Comparison of ENCODE assay signal across 16 mouse cellular contexts in the genomic region with DNA sequence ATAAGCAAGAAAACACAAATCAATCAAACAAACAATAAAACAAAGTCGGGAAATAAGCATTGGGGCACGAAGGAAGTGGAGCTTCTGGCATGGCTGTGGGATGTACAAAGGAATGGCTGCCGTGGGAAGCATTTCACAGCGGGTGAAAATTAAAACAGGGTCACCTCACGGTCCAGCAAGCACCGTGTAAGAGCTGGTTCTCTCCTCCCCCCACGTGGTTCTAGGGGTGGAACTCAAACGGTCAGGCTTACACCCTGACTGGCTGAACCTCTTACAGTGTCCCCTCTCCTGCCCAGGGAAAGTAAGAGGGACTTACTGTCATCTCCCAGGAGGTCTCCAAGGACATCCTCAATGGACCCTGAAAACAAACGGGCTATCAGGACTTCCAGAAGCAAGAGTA. TPM values are rescaled to one million over a fixed set of nuclear protein-coding genes. Genes with fewer than 3 reads are reported as not detected.
DNase-seq lines count a peak whose midpoint lies in the region; ATAC-seq and TF ChIP-seq lines count a peak whose summit lies in the region.
"Had no signal": no experiment of that assay in that cellular context is flagged by ENCODE, and none has a peak within 500 bp of the region (broad histone marks: within the 10 kb centered on the region; RNA-seq: fewer than 3 reads in every experiment).

No protein-coding gene starts in this region.

- H3K9me3 ChIP-seq in forebrain, embryonic 10.5 days = no peaks in the 10 kb centered on the region
- H3K9me3 ChIP-seq in forebrain, embryonic 11.5 days (ENCODE audit: control insufficient read depth, low read length) = no peaks in the 10 kb centered on the region
- no peaks in the 10 kb centered on the region for H3K9me3 ChIP-seq in stomach, embryonic 16.5 days (replicated peaks; ENCODE audit: control insufficient read depth, low read length)
- H3K9me3 ChIP-seq in stomach, postnatal 0 days (ENCODE audit: control insufficient read depth, low read length) = no peaks in the 10 kb centered on the region
- H3K9me3 ChIP-seq: embryonic facial prominence, embryonic 13.5 days; heart, embryonic 12.5 days; limb, embryonic 13.5 days; stomach, embryonic 15.5 days had no signal

- peak overlapping the region; percentile 66 for H3K27ac ChIP-seq in forebrain, embryonic 10.5 days
- no peak overlapping the region for H3K27ac ChIP-seq in forebrain, embryonic 11.5 days (ENCODE audit: low read depth, low read length)
- 0 out of 2 replicates have a peak overlapping the region, but pooled peaks have one; percentile 86 for H3K27ac ChIP-seq in stomach, embryonic 16.5 days (ENCODE audit: low read length)
- H3K27ac ChIP-seq in stomach, postnatal 0 days (replicated peaks) = no peak overlapping the region
- H3K27ac ChIP-seq in cerebellum, adult 2 months (ENCODE audit: insufficient read depth, low read length) = no peak overlapping the region
- H3K27ac ChIP-seq: limb, embryonic 13.5 days had no signal

- no peak overlapping the region for H3K4me2 ChIP-seq in forebrain, embryonic 11.5 days (ENCODE audit: low read depth, low read length, severe bottlenecking)
- no peak overlapping the region for H3K4me2 ChIP-seq in stomach, embryonic 16.5 days (ENCODE audit: low read depth, low read length)
- H3K4me2 ChIP-seq in stomach, postnatal 0 days (replicated peaks; ENCODE audit: low read depth) = no peak overlapping the region
- H3K4me2 ChIP-seq: embryonic facial prominence, embryonic 13.5 days; heart, embryonic 12.5 days; limb, embryonic 13.5 days; stomach, embryonic 15.5 days had no signal

- no peak for TF ChIP-seq CTCF in stomach, postnatal 0 days (IDR thresholded peaks at IDR 0.05; ENCODE audit: low read depth)
- no peak for TF ChIP-seq CTCF in cerebellum, adult 2 months (IDR thresholded peaks at IDR 0.05; ENCODE audit: borderline replicate concordance, insufficient read depth, low read depth, low read length)

- no peak for TF ChIP-seq EP300 in stomach, postnatal 0 days (optimal IDR thresholded peaks at IDR 0.05)

- no peak; the same call in 1 of the 2 replicates for ATAC-seq in forebrain, embryonic 11.5 days (replicated peaks; ENCODE audit: low FRiP score)
- no peak for ATAC-seq in stomach, embryonic 16.5 days (ENCODE audit: insufficient read depth, low FRiP score)
- no peak for ATAC-seq in stomach, postnatal 0 days (ENCODE audit: low FRiP score, low TSS enrichment)

- no peak overlapping the region for H3K4me3 ChIP-seq in forebrain, embryonic 10.5 days
- H3K4me3 ChIP-seq in forebrain, embryonic 11.5 days (ENCODE audit: low read depth, low read length) = no peak overlapping the region
- H3K4me3 ChIP-seq in stomach, embryonic 16.5 days (replicated peaks; ENCODE audit: low read length) = no peak overlapping the region
- no peak overlapping the region for H3K4me3 ChIP-seq in stomach, postnatal 0 days (ENCODE audit: low read depth, low read length)
- no peak overlapping the region for H3K4me3 ChIP-seq in cerebellum, adult 2 months (replicated peaks; ENCODE audit: insufficient read depth, low read depth, low read length)
- H3K4me3 ChIP-seq: embryonic facial prominence, embryonic 13.5 days; heart, embryonic 12.5 days; left cerebral cortex, adult 2 months; limb, embryonic 13.5 days; stomach, embryonic 15.5 days had no signal

- no peak for DNase-seq in forebrain, embryonic 10.5 days (ENCODE audit: extremely low spot score, low spot score)
- no peak for DNase-seq in forebrain, embryonic 11.5 days (ENCODE audit: low spot score)
- DNase-seq in stomach, postnatal 0 days (ENCODE audit: low spot score) = no peak
- peak; percentile 53 for DNase-seq in kidney, postnatal 10 days
- DNase-seq in cerebellum, adult 2 months = no peak
- DNase-seq in thymus, postnatal 14 days = no peak
- no peak for DNase-seq in testis, postnatal 14 days (ENCODE audit: low spot score)
- DNase-seq: adrenal gland, postnatal 10 days; cerebellum, postnatal 14 days; lung, postnatal 36 days had no signal

- 45% methylated on average over 9 of the region's 9 CpGs for WGBS in forebrain, embryonic 10.5 days
- 29% methylated on average over 9 of the region's 9 CpGs for WGBS in forebrain, embryonic 11.5 days
- WGBS in stomach, embryonic 16.5 days = 51% methylated on average over 9 of the region's 9 CpGs
- WGBS in stomach, postnatal 0 days = 45% methylated on average over 9 of the region's 9 CpGs
- 10% methylated on average over 9 of the region's 9 CpGs for WGBS in cerebellum, adult 2 months

- H3K36me3 ChIP-seq in forebrain, embryonic 10.5 days (replicated peaks) = peaks cover 80% of the 10 kb centered on the region
- H3K36me3 ChIP-seq in forebrain, embryonic 11.5 days (ENCODE audit: control insufficient read depth, insufficient read depth, low read length) = peaks cover 3% of the 10 kb centered on the region; the same call in 1 of the 2 replicates
- H3K36me3 ChIP-seq in stomach, embryonic 16.5 days (ENCODE audit: control insufficient read depth, insufficient read depth, low read length) = no peaks in the 10 kb centered on the region
- H3K36me3 ChIP-seq in stomach, postnatal 0 days (ENCODE audit: control insufficient read depth, insufficient read depth, low read length) = no peaks in the 10 kb centered on the region

- no peak overlapping the region for H3K9ac ChIP-seq in forebrain, embryonic 11.5 days (ENCODE audit: low read length)
- H3K9ac ChIP-seq in stomach, embryonic 16.5 days (ENCODE audit: low read length) = no peak overlapping the region
- no peak overlapping the region; the same call in 1 of the 2 replicates for H3K9ac ChIP-seq in stomach, postnatal 0 days (ENCODE audit: low read length)
- H3K9ac ChIP-seq: embryonic facial prominence, embryonic 13.5 days; heart, embryonic 12.5 days; limb, embryonic 13.5 days; stomach, embryonic 15.5 days had no signal

- peaks cover 47% of the 10 kb centered on the region for H3K4me1 ChIP-seq in forebrain, embryonic 10.5 days
- peaks cover 10% of the 10 kb centered on the region; the same call in 1 of the 2 replicates for H3K4me1 ChIP-seq in forebrain, embryonic 11.5 days (replicated peaks; ENCODE audit: control insufficient read depth, insufficient read depth, low read length)
- peaks cover 9% of the 10 kb centered on the region for H3K4me1 ChIP-seq in stomach, embryonic 16.5 days (ENCODE audit: control insufficient read depth, insufficient read depth, low read length)
- H3K4me1 ChIP-seq in stomach, postnatal 0 days (replicated peaks; ENCODE audit: control insufficient read depth, insufficient read depth) = no peaks in the 10 kb centered on the region
- peaks cover 6% of the 10 kb centered on the region for H3K4me1 ChIP-seq in cerebellum, adult 2 months (ENCODE audit: control insufficient read depth, insufficient read depth, low read length)

- no peaks in the 10 kb centered on the region for H3K27me3 ChIP-seq in forebrain, embryonic 10.5 days (ENCODE audit: poor library complexity, severe bottlenecking)
- no peaks in the 10 kb centered on the region for H3K27me3 ChIP-seq in forebrain, embryonic 11.5 days (ENCODE audit: control insufficient read depth, insufficient read depth, low read length)
- no peaks in the 10 kb centered on the region for H3K27me3 ChIP-seq in stomach, embryonic 16.5 days (ENCODE audit: control insufficient read depth, insufficient read depth, low read length)
- H3K27me3 ChIP-seq in stomach, postnatal 0 days (ENCODE audit: control insufficient read depth, insufficient read depth, low read length) = no peaks in the 10 kb centered on the region
- H3K27me3 ChIP-seq in cerebellum, adult 2 months (ENCODE audit: control insufficient read depth, insufficient read depth, low read length) = no peaks in the 10 kb centered on the region
- H3K27me3 ChIP-seq: embryonic facial prominence, embryonic 13.5 days; heart, embryonic 12.5 days; limb, embryonic 13.5 days; stomach, embryonic 15.5 days had no signal

- TF ChIP-seq POLR2A in cerebellum, adult 2 months (IDR thresholded peaks at IDR 0.05; ENCODE audit: borderline replicate concordance, insufficient read depth, low read length) = no peak

RNA-seq across cellular contexts. Expression of a gene that starts 5.0 kb away (rescaled TPM):
- 63.5 and 67.7 TPM in 2 replicates for polyA plus RNA-seq in forebrain, embryonic 10.5 days (2016; fragmentation: Nextera tagmentation; extraction: Ambion mirVana)
- 52.8 and 60.3 TPM in 2 replicates for polyA plus RNA-seq in forebrain, embryonic 11.5 days (2014; fragmentation: Nextera tagmentation; extraction: Ambion mirVana)
- 28.0 and 31.4 TPM in 2 replicates for polyA plus RNA-seq in stomach, embryonic 16.5 days (2015; fragmentation: Nextera tagmentation; extraction: Ambion mirVana)
- 8.0 and 8.8 TPM in 2 replicates for polyA plus RNA-seq in stomach, postnatal 0 days (2015; fragmentation: Nextera tagmentation; extraction: Ambion mirVana)
- 81.1 and 83.0 TPM in 2 replicates for polyA plus RNA-seq in cerebellum, adult 2 months (2012; rRNA removed)

RNA-seq across cellular contexts. Expression of a gene that starts 24.3 kb away (rescaled TPM):
- polyA plus RNA-seq in forebrain, embryonic 10.5 days (2016; fragmentation: Nextera tagmentation; extraction: Ambion mirVana) = 112 and 114 TPM in 2 replicates
- polyA plus RNA-seq in forebrain, embryonic 11.5 days (2014; fragmentation: Nextera tagmentation; extraction: Ambion mirVana) = 98.0 and 109 TPM in 2 replicates
- 83.5 and 87.0 TPM in 2 replicates for polyA plus RNA-seq in stomach, embryonic 16.5 days (2015; fragmentation: Nextera tagmentation; extraction: Ambion mirVana)
- polyA plus RNA-seq in stomach, postnatal 0 days (2015; fragmentation: Nextera tagmentation; extraction: Ambion mirVana) = 49.5 and 50.2 TPM in 2 replicates
- polyA plus RNA-seq in cerebellum, adult 2 months (2012; rRNA removed) = 61.9 and 66.2 TPM in 2 replicates

RNA-seq across cellular contexts. Expression of a gene that starts 32.1 kb away (rescaled TPM):
- polyA plus RNA-seq in forebrain, embryonic 10.5 days (2016; fragmentation: Nextera tagmentation; extraction: Ambion mirVana) = 1.7 TPM in 2 replicates
- 1.8 and 1.9 TPM in 2 replicates for polyA plus RNA-seq in forebrain, embryonic 11.5 days (2014; fragmentation: Nextera tagmentation; extraction: Ambion mirVana)
- polyA plus RNA-seq in stomach, embryonic 16.5 days (2015; fragmentation: Nextera tagmentation; extraction: Ambion mirVana) = 6.2 and 8.0 TPM in 2 replicates
- 3.3 and 4.1 TPM in 2 replicates for polyA plus RNA-seq in stomach, postnatal 0 days (2015; fragmentation: Nextera tagmentation; extraction: Ambion mirVana)
- 7.9 and 9.3 TPM in 2 replicates for polyA plus RNA-seq in cerebellum, adult 2 months (2012; rRNA removed)

RNA-seq across cellular contexts. Expression of a gene that starts 35.7 kb away (rescaled TPM):
- polyA plus RNA-seq in forebrain, embryonic 10.5 days (2016; fragmentation: Nextera tagmentation; extraction: Ambion mirVana) = 51.7 and 57.1 TPM in 2 replicates
- polyA plus RNA-seq in forebrain, embryonic 11.5 days (2014; fragmentation: Nextera tagmentation; extraction: Ambion mirVana) = 48.5 and 55.4 TPM in 2 replicates
- 74.7 and 78.2 TPM in 2 replicates for polyA plus RNA-seq in stomach, embryonic 16.5 days (2015; fragmentation: Nextera tagmentation; extraction: Ambion mirVana)
- 51.9 and 52.6 TPM in 2 replicates for polyA plus RNA-seq in stomach, postnatal 0 days (2015; fragmentation: Nextera tagmentation; extraction: Ambion mirVana)
- 55.2 and 56.8 TPM in 2 replicates for polyA plus RNA-seq in cerebellum, adult 2 months (2012; rRNA removed)

RNA-seq across cellular contexts. Expression of a gene that starts 35.8 kb away (rescaled TPM):
- 19.8 and 19.9 TPM in 2 replicates for polyA plus RNA-seq in forebrain, embryonic 10.5 days (2016; fragmentation: Nextera tagmentation; extraction: Ambion mirVana)
- 28.0 and 30.2 TPM in 2 replicates for polyA plus RNA-seq in forebrain, embryonic 11.5 days (2014; fragmentation: Nextera tagmentation; extraction: Ambion mirVana)
- 50.8 and 61.0 TPM in 2 replicates for polyA plus RNA-seq in stomach, embryonic 16.5 days (2015; fragmentation: Nextera tagmentation; extraction: Ambion mirVana)
- 207 and 211 TPM in 2 replicates for polyA plus RNA-seq in stomach, postnatal 0 days (2015; fragmentation: Nextera tagmentation; extraction: Ambion mirVana)
- polyA plus RNA-seq in cerebellum, adult 2 months (2012; rRNA removed) = 107 and 115 TPM in 2 replicates

Comparison
In these comparisons a context has a peak if more than half of its experiments do, and no peak if none do; other contexts are left out.
1. H3K27ac ChIP-seq: peak in forebrain, embryonic 10.5 days (single experiment) and stomach, embryonic 16.5 days (single experiment); none in forebrain, embryonic 11.5 days (single experiment), stomach, postnatal 0 days (single experiment) and cerebellum, adult 2 months (single experiment).